Mouse (Mus musculus) kidney, embryonic 16.5 days (tissue): ENCODE measurements around the gene Pbx2. TPM values are rescaled to one million over a fixed set of nuclear protein-coding genes. Genes with fewer than 3 reads are reported as not detected.

ENCODE experiments used
- ATAC-seq: fragments of 200-750 bp; cut with Nextera tagmentation; 2 replicates; pipeline ENCODE4 v1.8.0; 2017; ENCODE audit warnings: moderate TSS enrichment; ENCODE audit not compliant: low FRiP score, low TSS enrichment
- H3K27ac ChIP-seq: fragments of 300-500 bp; sonication (generic); 2 replicates; pipeline ENCODE4 v1.5.1; 2014; ENCODE audit warnings: low read length
- H3K27me3 ChIP-seq: fragments of 300-500 bp; sonication (generic); 2 replicates; pipeline ENCODE4 v1.6.1; 2014; ENCODE audit warnings: low read length, control low read depth, mixed read lengths; ENCODE audit not compliant: insufficient read depth
- H3K36me3 ChIP-seq: fragments of 300-500 bp; sonication (generic); 2 replicates; pipeline ENCODE4 v1.6.1; 2014; ENCODE audit warnings: low read length, control low read depth, mixed read lengths; ENCODE audit not compliant: insufficient read depth
- H3K4me1 ChIP-seq: fragments of 300-500 bp; sonication (generic); 2 replicates; pipeline ENCODE4 v1.6.1; 2014; ENCODE audit warnings: low read length, control low read depth, mixed read lengths; ENCODE audit not compliant: insufficient read depth
- H3K4me2 ChIP-seq: fragments of 300-500 bp; sonication (generic); replicated peaks from 2 replicates; pipeline ENCODE4 v1.6.1; 2014; ENCODE audit warnings: low read depth, low read length
- H3K4me3 ChIP-seq: fragments of 300-500 bp; sonication (generic); 2 replicates; pipeline ENCODE4 v1.5.1; 2014; ENCODE audit warnings: mild to moderate bottlenecking, low read length
- H3K9ac ChIP-seq: fragments of 300-500 bp; sonication (generic); replicated peaks from 2 replicates; pipeline ENCODE4 v1.6.1; 2014; ENCODE audit warnings: low read length
- H3K9me3 ChIP-seq: fragments of 300-500 bp; sonication (generic); 2 replicates; pipeline ENCODE4 v1.6.1; 2016; ENCODE audit warnings: low read length, control low read depth
- WGBS: fragments of 180-500 bp; shearing (Covaris S2); extraction: QIAGEN DNeasy Blood & Tissue Kit; methylation state at CpG from one replicate; pipeline ENCODE4 v1.1.7; 2014; 5-methylcytosine and 5-hydroxymethylcytosine counted together
- polyA plus RNA-seq: library from polyadenylated mRNA; unstranded; fragments of >200 nt; fragmentation: Nextera tagmentation; extraction: Ambion mirVana; gene quantifications from 2 replicates; pipeline ENCODE4 v1.2.1, GENCODE M21; 2015

Pbx2 gene
- polyA plus RNA-seq, 1 experiment from 2014 or later, result 13.1 TPM

DNA sequence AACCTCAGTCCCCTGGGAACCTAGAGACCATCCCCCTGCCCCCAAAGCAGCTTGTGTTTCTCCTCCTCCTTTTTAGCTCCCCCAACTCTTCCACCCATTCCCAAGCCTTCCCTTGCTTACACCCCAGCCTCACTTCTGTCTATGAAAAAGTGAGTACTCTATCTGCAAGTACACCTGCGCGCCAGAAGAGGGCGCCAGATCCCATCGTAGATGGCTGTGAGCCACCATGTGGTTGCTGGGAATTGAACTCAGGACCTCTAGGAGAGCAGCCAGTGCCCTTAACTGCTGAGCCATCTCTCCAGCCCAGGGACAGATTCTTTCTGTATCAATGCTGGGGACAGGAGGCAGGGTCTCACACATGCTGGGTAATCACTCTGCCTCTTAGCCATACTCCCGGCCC, 19.2 kb upstream of the Pbx2 start:
- H3K4me1 ChIP-seq, result 0 out of 2 replicates have a peak, but pooled peaks cover 2% of the 10 kb centered on the region
- WGBS, result 19% methylated on average over 5 of the region's 5 CpGs
- no peaks in the 10 kb centered on the region for H3K36me3 ChIP-seq
- H3K27me3 ChIP-seq, result no peaks in the 10 kb centered on the region
- H3K4me2 ChIP-seq, result no peak overlapping the region
- H3K9ac ChIP-seq, result no peak overlapping the region
- no peak overlapping the region for H3K4me3 ChIP-seq
- no peak overlapping the region for H3K27ac ChIP-seq
- no peak for ATAC-seq
- H3K9me3 ChIP-seq, result no peaks in the 10 kb centered on the region

DNA sequence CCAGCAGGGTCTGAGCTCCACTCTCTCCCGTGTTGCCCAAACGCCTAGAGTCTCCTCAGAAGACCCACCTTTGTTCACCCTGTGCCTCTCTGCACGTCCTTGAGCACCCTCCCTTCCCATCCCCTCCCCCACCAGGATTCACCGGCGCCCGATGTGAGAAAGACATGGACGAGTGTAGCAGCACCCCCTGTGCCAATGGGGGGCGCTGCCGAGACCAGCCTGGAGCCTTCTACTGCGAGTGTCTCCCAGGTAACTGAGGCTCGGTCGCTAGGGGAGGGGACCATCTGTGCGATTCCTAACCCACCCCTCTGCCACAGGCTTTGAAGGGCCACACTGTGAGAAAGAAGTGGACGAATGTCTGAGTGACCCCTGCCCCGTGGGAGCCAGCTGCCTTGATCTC, 18.7 kb upstream of the Pbx2 start:
- H3K9me3 ChIP-seq, result no peaks in the 10 kb centered on the region
- no peaks in the 10 kb centered on the region for H3K4me1 ChIP-seq
- no peaks in the 10 kb centered on the region for H3K36me3 ChIP-seq
- H3K4me3 ChIP-seq, result no peak overlapping the region
- WGBS, result 16% methylated on average over 15 of the region's 15 CpGs
- no peak overlapping the region for H3K4me2 ChIP-seq
- no peak for ATAC-seq
- no peak overlapping the region for H3K9ac ChIP-seq
- H3K27ac ChIP-seq, result no peak overlapping the region
- no peaks in the 10 kb centered on the region for H3K27me3 ChIP-seq

DNA sequence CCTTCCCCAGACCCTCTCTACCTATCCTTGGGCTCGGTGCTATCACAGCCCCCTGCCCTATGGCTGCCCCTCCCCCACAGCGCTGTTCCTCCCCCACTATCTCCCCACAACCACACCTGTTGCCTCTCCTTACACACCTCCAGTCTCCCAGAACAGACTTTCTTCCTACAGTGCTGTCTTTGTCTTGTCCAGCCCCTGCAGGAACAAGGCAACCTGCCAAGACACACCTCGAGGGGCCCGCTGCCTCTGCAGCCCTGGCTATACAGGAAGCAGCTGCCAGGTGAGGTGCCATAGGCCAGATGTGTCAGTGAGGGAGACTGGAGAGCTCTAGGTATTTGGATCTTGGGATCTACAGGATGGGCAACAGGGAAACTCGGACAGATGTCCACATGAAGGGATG, 14.5 kb upstream of the Pbx2 start:
- Histone ChIP-seq H3K4me2 (no peak overlapping the region), H3K27ac (no peak overlapping the region), H3K9me3 (no peaks in the 10 kb centered on the region), H3K36me3 (no peaks in the 10 kb centered on the region), H3K4me1 (no peaks in the 10 kb centered on the region), H3K4me3 (no peak overlapping the region), H3K27me3 (no peaks in the 10 kb centered on the region), H3K9ac (no peak overlapping the region)
- 69% methylated on average over 5 of the region's 5 CpGs for WGBS
- ATAC-seq, result no peak

DNA sequence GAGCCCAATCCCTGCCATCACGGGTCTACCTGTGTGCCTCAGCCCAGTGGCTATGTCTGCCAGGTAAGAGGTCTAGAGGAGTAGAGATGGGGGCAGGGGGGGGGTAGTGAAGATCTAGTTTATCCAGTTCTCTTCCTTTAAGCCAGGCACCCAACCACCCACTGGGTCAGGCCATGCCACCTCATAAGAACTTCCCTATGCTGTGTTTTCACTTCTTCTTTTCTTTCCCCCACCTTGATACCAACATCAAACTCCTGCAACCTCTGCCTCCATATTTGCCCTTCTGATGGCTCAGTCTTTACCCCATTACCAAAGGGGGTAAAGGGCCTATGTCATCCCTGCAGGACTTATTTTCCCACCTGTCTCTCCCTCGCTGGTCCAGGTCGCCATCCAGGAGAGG, 13.0 kb upstream of the Pbx2 start:
- WGBS, result 96% methylated on average over 3 of the region's 3 CpGs
- H3K9me3 ChIP-seq, result no peaks in the 10 kb centered on the region
- ATAC-seq, result no peak
- no peaks in the 10 kb centered on the region for H3K4me1 ChIP-seq
- H3K36me3 ChIP-seq, result no peaks in the 10 kb centered on the region
- no peaks in the 10 kb centered on the region for H3K27me3 ChIP-seq
- no peak overlapping the region for H3K4me3 ChIP-seq
- no peak overlapping the region for H3K9ac ChIP-seq
- H3K4me2 ChIP-seq, result no peak overlapping the region
- no peak overlapping the region for H3K27ac ChIP-seq

DNA sequence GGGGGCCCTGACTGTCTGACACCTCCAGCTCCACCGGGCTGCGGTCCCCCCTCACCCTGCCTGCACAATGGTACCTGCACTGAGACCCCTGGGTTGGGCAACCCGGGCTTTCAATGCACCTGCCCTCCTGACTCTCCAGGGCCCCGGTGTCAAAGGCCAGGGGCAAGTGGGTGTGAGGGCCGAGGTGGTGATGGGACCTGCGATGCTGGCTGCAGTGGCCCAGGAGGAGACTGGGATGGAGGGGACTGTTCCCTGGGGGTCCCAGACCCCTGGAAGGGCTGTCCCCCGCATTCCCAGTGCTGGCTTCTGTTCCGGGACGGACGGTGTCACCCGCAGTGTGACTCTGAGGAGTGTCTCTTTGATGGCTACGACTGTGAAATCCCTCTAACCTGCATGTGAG, 8.5 kb upstream of the Pbx2 start:
- ATAC-seq, result no peak
- 84% methylated on average over 12 of the region's 12 CpGs for WGBS
- Histone ChIP-seq H3K27ac (no peak overlapping the region), H3K9me3 (no peaks in the 10 kb centered on the region), H3K9ac (no peak overlapping the region), H3K4me1 (peaks cover 9% of the 10 kb centered on the region), H3K27me3 (no peaks in the 10 kb centered on the region), H3K4me3 (no peak overlapping the region), H3K4me2 (no peak overlapping the region), H3K36me3 (no peaks in the 10 kb centered on the region)

DNA sequence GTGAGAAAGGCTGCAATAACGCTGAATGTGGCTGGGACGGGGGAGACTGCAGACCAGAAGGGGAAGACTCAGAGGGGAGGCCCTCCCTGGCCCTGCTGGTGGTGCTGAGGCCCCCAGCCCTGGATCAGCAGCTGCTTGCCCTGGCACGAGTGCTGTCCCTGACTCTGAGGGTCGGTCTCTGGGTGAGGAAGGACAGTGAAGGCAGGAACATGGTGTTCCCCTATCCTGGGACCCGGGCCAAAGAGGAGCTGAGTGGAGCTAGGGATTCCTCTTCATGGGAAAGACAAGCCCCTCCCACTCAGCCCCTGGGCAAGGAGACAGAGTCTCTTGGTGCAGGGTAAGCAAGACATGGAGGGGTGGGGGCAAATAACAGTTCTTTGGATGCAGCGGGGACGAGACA, 7.7 kb upstream of the Pbx2 start:
- no peaks in the 10 kb centered on the region for H3K9me3 ChIP-seq
- H3K27ac ChIP-seq, result no peak overlapping the region
- no peak for ATAC-seq
- no peaks in the 10 kb centered on the region for H3K27me3 ChIP-seq
- H3K9ac ChIP-seq, result no peak overlapping the region
- no peaks in the 10 kb centered on the region for H3K36me3 ChIP-seq
- H3K4me2 ChIP-seq, result no peak overlapping the region
- H3K4me1 ChIP-seq, result peaks cover 15% of the 10 kb centered on the region
- no peak overlapping the region for H3K4me3 ChIP-seq
- 64% methylated on average over 7 of the region's 7 CpGs for WGBS

DNA sequence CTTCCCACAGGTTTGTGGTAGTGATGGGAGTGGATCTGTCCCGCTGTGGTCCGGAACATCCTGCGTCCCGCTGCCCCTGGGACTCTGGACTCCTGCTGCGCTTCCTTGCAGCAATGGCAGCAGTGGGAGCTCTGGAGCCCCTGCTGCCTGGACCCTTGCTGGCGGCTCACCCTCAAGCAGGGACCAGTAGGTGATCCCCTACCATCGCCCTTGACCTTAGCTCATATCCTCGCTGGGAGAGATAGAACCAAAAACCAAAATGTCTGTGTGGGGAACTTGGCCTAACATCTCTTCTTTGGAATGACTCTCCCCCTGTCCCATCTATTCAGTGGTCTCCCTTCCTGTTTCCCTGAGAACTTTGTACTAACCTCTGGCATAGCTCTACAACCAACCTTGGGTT, 7.2 kb upstream of the Pbx2 start:
- ATAC-seq, result no peak
- no peak overlapping the region for H3K4me2 ChIP-seq
- H3K9me3 ChIP-seq, result no peaks in the 10 kb centered on the region
- WGBS, result 88% methylated on average over 8 of the region's 8 CpGs
- H3K27me3 ChIP-seq, result no peaks in the 10 kb centered on the region
- no peak overlapping the region for H3K4me3 ChIP-seq
- H3K27ac ChIP-seq, result no peak overlapping the region
- no peak overlapping the region for H3K9ac ChIP-seq
- peaks cover 19% of the 10 kb centered on the region for H3K4me1 ChIP-seq
- H3K36me3 ChIP-seq, result no peaks in the 10 kb centered on the region

DNA sequence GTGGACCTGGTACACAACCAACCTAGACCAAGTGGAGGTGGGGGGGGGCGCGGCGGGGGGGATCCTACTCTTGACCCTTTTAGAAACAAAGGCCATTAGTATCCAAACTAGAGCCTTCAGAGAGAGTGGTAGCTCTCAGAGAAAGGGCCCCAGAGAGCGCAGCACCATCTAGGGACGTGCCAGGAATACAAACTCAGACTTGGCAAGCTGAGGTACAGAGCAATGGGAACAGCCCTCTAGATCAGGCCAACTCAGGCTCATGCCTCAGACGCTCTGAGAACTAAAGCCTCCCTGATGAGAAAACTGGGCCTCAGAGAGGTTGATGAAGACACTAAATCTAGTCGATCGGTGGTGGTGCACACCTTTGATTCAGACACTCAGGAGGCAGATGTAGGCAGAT, 5.9 kb upstream of the Pbx2 start:
- ATAC-seq, result no peak
- 94% methylated on average over 8 of the region's 8 CpGs for WGBS
- H3K36me3 ChIP-seq, result no peaks in the 10 kb centered on the region

DNA sequence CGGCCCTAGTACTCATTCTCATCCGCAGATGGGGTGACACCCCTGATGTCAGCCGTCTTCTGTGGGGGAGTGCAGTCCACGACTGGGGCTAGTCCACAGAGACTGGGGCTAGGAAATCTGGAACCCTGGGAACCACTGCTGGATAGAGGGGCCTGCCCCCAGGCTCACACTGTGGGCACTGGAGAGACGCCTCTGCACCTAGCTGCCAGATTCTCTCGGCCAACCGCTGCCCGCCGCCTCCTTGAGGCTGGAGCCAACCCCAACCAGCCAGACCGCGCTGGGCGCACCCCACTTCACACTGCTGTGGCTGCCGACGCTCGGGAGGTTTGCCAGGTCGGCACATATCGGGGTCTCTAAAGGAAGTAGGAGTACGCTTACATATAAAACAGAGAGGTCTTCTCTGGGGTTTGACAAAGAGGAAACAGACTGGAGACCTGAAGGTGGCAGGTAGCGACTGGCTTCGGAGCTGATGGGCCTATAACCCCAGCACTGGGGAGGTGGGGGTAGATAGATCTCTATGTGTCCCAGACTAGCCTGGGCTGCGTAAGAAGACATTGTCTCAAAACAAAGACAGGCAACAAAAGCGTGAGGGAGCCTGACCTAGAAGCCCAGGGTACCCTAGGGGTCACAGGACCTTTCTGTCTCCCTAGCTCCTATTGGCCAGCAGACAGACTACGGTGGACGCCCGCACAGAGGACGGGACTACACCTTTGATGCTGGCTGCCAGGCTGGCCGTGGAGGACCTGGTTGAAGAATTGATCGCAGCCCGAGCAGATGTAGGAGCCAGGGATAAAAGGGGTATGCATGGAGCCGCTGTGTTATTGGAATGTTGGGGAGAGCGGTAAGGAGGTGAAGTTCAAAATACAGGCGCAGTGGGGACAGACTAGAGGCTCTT, 4.9 kb upstream of the Pbx2 start:
- Histone ChIP-seq H3K9me3 (no peaks in the 10 kb centered on the region), H3K9ac (peak overlapping the region; percentile 84), H3K27me3 (no peaks in the 10 kb centered on the region), H3K4me3 (peak overlapping the region; percentile 68), H3K4me2 (peak overlapping the region; percentile 95), H3K36me3 (no peaks in the 10 kb centered on the region), H3K4me1 (peaks cover 42% of the 10 kb centered on the region), H3K27ac (peak overlapping the region; percentile 98)
- 28% methylated on average over 32 of the region's 32 CpGs for WGBS
- 0 out of 2 replicates have a peak, but pooled peaks have one; percentile 0 for ATAC-seq

More for the DNA sequence above, 5.9 kb upstream of the Pbx2 start:
- no peak overlapping the region for H3K4me2 ChIP-seq
- H3K9me3 ChIP-seq, result no peaks in the 10 kb centered on the region
- no peak overlapping the region for H3K9ac ChIP-seq
- no peak overlapping the region for H3K27ac ChIP-seq
- peaks cover 32% of the 10 kb centered on the region for H3K4me1 ChIP-seq
- no peaks in the 10 kb centered on the region for H3K27me3 ChIP-seq
- no peak overlapping the region for H3K4me3 ChIP-seq

DNA sequence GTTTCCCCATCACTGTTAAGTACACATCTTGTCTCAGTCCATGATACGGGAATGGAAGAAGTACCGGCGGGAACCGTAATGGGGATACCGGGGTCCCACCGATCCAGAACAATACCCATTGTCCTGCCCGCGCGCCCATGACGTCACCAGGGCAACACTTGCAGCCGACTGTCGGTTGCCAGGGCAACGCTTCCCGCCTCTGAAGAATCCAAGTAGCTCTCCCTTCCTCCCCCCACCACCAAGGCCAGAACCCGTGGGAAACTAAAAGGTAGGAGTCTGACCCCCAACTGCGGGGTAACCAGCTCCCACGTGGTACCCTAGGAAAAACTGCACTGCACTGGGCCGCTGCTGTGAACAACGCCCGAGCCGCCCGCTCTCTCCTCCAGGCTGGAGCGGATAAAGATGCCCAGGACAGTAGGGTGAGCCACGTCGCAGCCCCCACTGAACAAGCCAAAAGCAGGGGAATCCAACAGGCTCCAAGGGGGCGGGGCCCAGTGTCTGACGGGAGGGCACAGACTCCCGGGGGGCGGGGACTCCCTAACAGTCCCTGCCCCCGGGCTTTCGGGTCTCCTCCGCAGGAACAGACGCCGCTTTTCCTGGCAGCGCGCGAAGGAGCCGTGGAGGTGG, 4.2 kb upstream of the Pbx2 start:
- peak; percentile 78 for ATAC-seq
- H3K4me3 ChIP-seq, result peak overlapping the region; percentile 68
- WGBS, result under 1% methylated on average over 38 of the region's 38 CpGs
- H3K27ac ChIP-seq, result peak overlapping the region; percentile 98
- H3K4me2 ChIP-seq, result peak overlapping the region; percentile 95
- H3K9me3 ChIP-seq, result no peaks in the 10 kb centered on the region
- H3K36me3 ChIP-seq, result no peaks in the 10 kb centered on the region
- H3K9ac ChIP-seq, result peak overlapping the region; percentile 84
- H3K27me3 ChIP-seq, result no peaks in the 10 kb centered on the region
- peaks cover 48% of the 10 kb centered on the region for H3K4me1 ChIP-seq
